Mouse (Mus musculus) urinary bladder, postnatal 36 days (tissue): ENCODE data around the gene Apoa4.

Experiments
- DNase-seq, 2 experiments: peaks; one replicate each; pipeline ENCODE4 v3.0.0; 2022; ENCODE audit warnings: low spot score in 2 of 2, mixed read lengths in 1 of 2

The Apoa4 gene

DNA sequence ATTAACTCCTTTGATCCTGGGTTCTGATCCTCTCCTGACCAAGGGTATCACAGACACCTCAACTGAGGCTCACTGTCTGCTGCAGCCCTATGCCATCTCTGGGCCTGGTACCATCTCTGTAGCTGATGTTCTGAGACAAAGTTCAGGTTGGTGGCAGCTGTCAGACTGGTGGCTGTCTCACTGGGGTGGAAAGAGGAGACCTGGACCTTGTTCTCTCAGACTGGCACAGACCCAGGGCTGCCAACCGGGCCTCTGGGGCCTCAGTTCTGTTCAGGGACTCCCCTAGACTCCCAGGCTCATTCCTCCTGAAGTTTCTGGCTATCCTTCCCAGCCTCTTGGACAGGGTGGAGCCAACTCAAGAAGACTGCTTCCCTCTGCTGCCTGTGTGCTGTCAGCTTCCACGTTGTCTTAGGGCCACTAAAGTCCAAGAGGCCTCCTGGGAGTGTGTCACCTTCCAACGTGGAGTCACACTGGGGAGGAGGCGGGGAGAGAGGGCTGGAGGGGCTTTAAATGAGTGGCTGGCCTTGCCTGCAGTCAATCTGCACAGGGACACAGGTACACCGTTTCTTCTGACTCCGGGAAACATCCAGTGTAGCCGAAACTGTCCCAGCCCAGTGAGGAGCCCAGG is at the start of gene Apoa4:
Gene Apoa4 (plus strand): TSS at position 171 of the 628 bp plus-strand sequence.
- no peak for DNase-seq

- DNase-seq: no peak
Measured at GRCm38 (mm10) chr9:46191234-46191633, 49.3 kb upstream of the Apoa4 start.

DNA sequence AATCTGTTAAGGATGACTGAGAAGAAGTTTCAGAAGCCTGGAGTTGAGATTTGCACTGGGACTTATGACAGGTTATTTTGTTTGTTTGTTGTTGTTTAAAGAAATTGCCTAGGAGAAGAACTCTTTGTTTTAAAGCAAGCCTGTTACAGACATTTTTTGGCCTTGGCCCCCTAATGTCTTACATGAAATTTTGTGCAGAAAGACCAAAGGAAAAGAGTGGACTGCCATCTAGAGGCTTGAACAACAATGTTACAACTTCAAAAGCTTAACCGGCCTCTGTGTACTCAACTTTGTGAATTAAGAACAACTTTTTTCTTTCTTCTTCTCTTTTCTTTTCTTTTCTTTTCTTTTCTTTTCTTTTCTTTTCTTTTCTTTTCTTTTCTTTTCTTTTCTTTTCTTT is 48.9 kb upstream of the Apoa4 start:
- no peak for DNase-seq

GRCm38 (mm10) chr9:46192642-46193041 is 47.9 kb upstream of the Apoa4 start:
- no peak for DNase-seq

- DNase-seq: no peak
Measured at GRCm38 (mm10) chr9:46194809-46195208, 45.7 kb upstream of the Apoa4 start.

DNA sequence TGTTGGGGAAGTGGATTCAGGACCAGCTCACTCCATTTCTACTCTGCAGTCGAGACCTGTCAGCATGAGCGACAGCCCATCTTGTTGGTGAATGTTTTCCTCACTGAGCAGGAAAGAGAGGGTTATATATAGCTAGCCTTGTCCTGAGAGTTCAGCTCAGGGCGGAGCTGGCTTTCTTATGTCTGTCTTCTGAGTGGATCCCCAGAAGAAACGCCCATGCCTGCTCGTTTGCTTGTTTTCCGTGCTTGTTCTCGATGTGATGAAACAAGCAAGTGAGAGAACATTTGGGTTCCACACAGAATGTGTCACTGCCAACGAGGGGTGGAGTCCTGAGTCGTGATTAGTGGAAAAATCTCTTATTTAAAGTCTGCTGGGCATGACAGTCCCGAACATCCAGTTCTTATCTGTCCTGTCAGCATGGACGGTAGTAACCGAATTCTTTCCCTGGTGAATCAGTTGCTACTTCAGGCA is 43.8 kb upstream of the Apoa4 start:
- peak in 1 of 2 experiments; percentile 49 for DNase-seq

DNA sequence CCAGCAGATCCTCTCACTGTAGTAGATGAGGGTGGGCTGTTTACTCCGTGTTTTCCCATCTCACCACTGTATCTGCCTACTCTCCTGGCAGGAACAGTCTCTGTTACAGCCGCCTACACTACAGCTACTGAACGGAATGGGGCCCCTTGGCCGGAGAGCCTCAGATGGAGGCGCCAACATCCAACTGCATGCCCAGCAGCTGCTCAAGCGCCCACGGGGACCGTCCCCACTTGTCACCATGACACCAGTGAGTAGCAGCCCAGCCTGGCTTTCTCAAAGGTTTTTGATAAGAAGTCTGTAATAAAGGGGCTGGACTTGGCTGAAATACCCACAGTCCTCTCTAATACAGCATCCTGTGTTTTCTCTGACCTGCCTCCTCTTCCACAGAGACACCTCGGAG is 42.0 kb upstream of the Apoa4 start:
- no peak for DNase-seq

DNA sequence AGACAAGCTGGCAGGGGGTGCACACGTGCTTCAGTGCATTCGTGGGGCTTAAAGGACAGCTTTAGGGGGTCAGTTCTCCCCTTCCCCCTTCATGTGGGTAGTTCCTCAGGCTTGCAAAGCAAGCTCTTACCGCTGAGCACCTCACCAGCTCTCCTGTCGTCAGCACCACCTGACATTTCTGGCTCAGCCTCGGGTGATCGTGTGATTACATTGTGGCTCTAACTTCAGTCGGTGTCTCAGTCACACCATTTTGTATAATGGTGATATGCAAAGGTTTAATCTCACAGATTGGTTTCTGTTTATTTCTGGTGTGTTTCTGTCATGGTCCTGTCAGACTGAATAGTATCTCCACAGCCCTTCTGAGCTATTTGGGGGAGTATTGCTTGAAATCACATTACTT is 41.6 kb upstream of the Apoa4 start:
- DNase-seq: no peak

DNA sequence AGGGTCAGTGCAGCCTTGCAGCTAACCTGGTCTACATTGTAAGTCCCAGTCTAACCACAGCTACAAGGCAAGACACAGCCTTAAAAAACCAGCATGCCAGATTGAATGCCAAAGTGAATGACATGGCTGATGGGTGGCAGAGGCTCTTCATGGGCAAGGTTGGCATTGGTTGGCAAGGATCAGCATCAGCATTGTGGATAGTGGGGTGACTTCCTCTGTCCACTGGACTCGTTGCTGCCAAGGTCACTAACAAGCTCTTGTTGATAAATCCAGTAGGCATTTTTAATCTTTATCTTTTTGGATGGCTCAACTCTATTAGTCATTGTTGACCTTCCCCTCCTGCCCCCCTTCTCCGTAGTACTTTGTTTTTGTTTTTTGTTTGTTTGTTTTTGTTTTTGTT is 40.9 kb upstream of the Apoa4 start:
- DNase-seq: no peak

- DNase-seq: peak in 1 of 2 experiments; percentile 40
Measured at GRCm38 (mm10) chr9:46206834-46207500, 33.5 kb upstream of the Apoa4 start.

GRCm38 (mm10) chr9:46207501-46207869 is 33.0 kb upstream of the Apoa4 start:
- no peak for DNase-seq

GRCm38 (mm10) chr9:46208401-46208974 is 32.0 kb upstream of the Apoa4 start:
- no peak for DNase-seq

DNA sequence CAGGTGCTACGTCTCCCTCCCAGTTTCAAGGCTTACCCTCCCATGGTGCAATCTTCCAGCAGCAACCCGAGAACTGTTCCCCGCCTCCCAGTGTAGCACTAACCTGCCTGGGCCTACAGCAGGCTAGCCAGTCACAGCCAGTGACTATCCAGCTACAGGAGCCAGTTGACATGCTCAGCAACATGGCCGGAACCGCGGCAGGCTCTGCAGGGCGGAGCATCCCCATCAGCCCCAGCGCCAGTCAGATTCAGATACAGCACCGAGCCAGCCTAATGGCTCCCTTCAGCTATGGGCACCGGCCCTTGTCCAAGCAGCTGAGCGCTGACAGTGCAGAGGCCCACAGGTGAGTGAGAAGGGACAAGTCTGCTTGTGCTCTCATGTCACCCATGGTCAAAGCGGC is 30.0 kb upstream of the Apoa4 start:
- DNase-seq: no peak

GRCm38 (mm10) chr9:46214276-46214675 is 26.2 kb upstream of the Apoa4 start:
- DNase-seq: no peak

DNA sequence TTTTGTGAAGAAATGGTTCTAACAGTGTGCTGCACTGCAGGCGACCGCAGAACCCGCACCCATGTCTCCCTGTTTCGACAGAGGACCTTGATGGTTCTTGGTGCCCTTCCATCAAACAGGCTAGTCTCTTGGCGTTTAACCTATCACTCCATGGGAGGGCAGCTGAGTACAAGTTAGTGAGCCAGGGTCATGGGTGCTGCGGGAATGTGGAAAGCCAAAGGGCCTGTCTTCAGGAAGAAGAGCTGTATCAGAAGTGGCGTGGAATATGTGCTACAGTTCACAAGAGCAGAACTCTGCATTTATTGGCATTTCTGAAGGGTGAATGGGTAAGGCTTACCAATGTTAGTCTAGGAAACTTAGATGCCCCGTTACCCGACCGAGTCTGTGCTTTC is 25.6 kb upstream of the Apoa4 start:
- no peak for DNase-seq

- DNase-seq: peak in 1 of 2 experiments; percentile 61
Measured at GRCm38 (mm10) chr9:46215338-46216322, 24.9 kb upstream of the Apoa4 start.

GRCm38 (mm10) chr9:46216744-46217470 is 23.6 kb upstream of the Apoa4 start:
- no peak for DNase-seq

GRCm38 (mm10) chr9:46218176-46218575 is 22.3 kb upstream of the Apoa4 start:
- no peak for DNase-seq

DNA sequence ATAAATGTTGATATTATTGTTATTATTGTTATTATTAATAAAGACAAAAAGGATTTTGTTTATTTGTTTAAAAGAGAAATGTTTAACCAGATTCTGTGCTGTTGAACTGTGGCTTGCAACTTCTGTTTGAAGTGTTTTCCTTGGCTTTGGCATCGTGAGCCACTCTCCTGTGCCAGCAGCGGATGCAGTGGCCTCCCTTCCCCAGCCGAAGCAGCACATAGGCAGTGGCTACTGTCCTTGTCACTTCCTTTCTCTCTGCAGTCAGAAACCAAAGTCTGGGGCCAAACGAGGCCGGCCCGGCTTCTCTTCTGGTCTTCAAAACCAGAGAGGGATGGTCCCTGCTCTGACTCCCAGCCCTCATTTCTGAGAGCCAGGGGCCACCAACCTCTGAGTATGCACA is 17.4 kb upstream of the Apoa4 start:
- no peak for DNase-seq

GRCm38 (mm10) chr9:46224101-46224500 is 16.4 kb upstream of the Apoa4 start:
- DNase-seq: no peak

- no peak for DNase-seq
Measured at GRCm38 (mm10) chr9:46224945-46225660, 15.4 kb upstream of the Apoa4 start.
